34 mouse cellular contexts compared by ENCODE assay signal in genomic region chr19:59289042-59289441, GRCm38 (mm10). TPM values are rescaled to one million over a fixed set of nuclear protein-coding genes. Genes with fewer than 3 reads are reported as not detected.
"Had no signal": no experiment of that assay in that cellular context is flagged by ENCODE, and none has a peak within 500 bp of the region (broad histone marks: within the 10 kb centered on the region; RNA-seq: fewer than 3 reads in every experiment).

No protein-coding gene starts in this region.

- H3K9me3 ChIP-seq: heart, embryonic 10.5 days; heart, embryonic 12.5 days; heart, embryonic 13.5 days; heart, embryonic 15.5 days; hindbrain, embryonic 10.5 days; hindbrain, embryonic 12.5 days; hindbrain, embryonic 13.5 days; hindbrain, embryonic 15.5 days; intestine, embryonic 15.5 days; kidney, embryonic 15.5 days had no signal

- H3K27ac ChIP-seq: heart, embryonic 10.5 days; heart, embryonic 13.5 days; heart, embryonic 15.5 days; hindbrain, embryonic 10.5 days; hindbrain, embryonic 12.5 days; hindbrain, embryonic 14.5 days; hindbrain, embryonic 15.5 days; hindbrain, postnatal 0 days; intestine, embryonic 15.5 days; kidney, embryonic 15.5 days; kidney, postnatal 0 days; layer of hippocampus, adult 2 months; left cerebral cortex, adult 2 months had no signal

- H3K36me3 ChIP-seq: heart, embryonic 15.5 days; hindbrain, embryonic 12.5 days; hindbrain, embryonic 13.5 days; hindbrain, embryonic 15.5 days; intestine, embryonic 15.5 days had no signal

- ATAC-seq: hindbrain, embryonic 16.5 days; hindbrain, postnatal 0 days; inflammation-experienced regulatory T-cells, adult 6 months; intestine, embryonic 15.5 days; intestine, embryonic 16.5 days; intestine, postnatal 0 days had no signal

- H3K4me1 ChIP-seq: heart, embryonic 10.5 days; heart, embryonic 15.5 days; hindbrain, embryonic 10.5 days; hindbrain, embryonic 12.5 days; hindbrain, embryonic 13.5 days; hindbrain, embryonic 15.5 days; intestine, embryonic 15.5 days; kidney, embryonic 15.5 days had no signal

- H3K27me3 ChIP-seq: heart, embryonic 12.5 days; heart, embryonic 13.5 days; heart, embryonic 15.5 days; hindbrain, embryonic 12.5 days; hindbrain, embryonic 13.5 days; hindbrain, embryonic 15.5 days; intestine, embryonic 15.5 days; kidney, embryonic 15.5 days had no signal

- H3K9ac ChIP-seq: heart, embryonic 12.5 days; heart, embryonic 13.5 days; heart, embryonic 15.5 days; hindbrain, embryonic 12.5 days; hindbrain, embryonic 13.5 days; hindbrain, embryonic 14.5 days; hindbrain, embryonic 15.5 days; intestine, embryonic 15.5 days; kidney, embryonic 15.5 days had no signal

- H3K4me3 ChIP-seq: heart, embryonic 10.5 days; heart, embryonic 12.5 days; heart, embryonic 13.5 days; heart, embryonic 15.5 days; hindbrain, embryonic 10.5 days; hindbrain, embryonic 12.5 days; hindbrain, embryonic 13.5 days; hindbrain, embryonic 15.5 days; intestine, embryonic 15.5 days; kidney, embryonic 15.5 days; layer of hippocampus, adult 2 months; left cerebral cortex, adult 2 months had no signal

- DNase-seq: heart, postnatal 10 days; heart, postnatal 14 days; heart, postnatal 36 days; heart, postnatal 4 days; kidney, adult 11 months; kidney, adult 18-20 months; kidney, adult 2 months; kidney, adult 8-10 months; kidney, adult 9 months; kidney, postnatal 10 days; kidney, postnatal 14 days; kidney, postnatal 25 days; kidney, postnatal 4 days; layer of hippocampus, adult 9-11 months; layer of hippocampus, postnatal 36 days had no signal

RNA-seq across cellular contexts. Expression of gene Rps12-ps3, which starts 33.0 kb away (rescaled TPM):
- polyA plus RNA-seq: hindbrain, embryonic 15.5 days had no signal
